20 mouse cellular contexts compared by ENCODE assay signal in the genomic region with DNA sequence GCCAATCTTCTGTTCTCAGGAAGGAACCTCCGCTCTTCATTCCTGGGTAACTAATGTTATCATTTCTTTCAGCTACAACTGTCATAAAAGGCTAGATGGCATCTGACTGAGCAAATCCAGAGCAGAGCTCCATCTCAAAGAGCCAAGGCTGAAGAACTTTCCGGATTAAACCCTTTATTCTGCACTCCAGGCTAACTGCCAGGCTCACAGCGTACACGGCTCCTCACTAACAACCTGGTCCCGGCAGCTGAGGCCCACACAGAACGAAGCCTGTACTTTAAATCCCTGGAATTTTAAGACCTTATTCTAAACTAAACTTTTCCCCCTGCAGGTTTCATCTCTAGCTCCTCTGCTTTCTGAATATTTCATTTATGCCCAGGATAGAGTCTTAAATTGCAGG.
DNase-seq lines count a peak whose midpoint lies in the region; ATAC-seq and TF ChIP-seq lines count a peak whose summit lies in the region.
"Had no signal": no experiment of that assay in that cellular context is flagged by ENCODE, and none has a peak within 500 bp of the region (broad histone marks: within the 10 kb centered on the region; RNA-seq: fewer than 3 reads in every experiment).

No protein-coding gene starts in this region.

- no peak for ATAC-seq in hindbrain, embryonic 15.5 days (ENCODE audit: low FRiP score, low read depth)
- ATAC-seq in hindbrain, embryonic 16.5 days: no peak
- no peak for ATAC-seq in stomach, embryonic 15.5 days (ENCODE audit: insufficient read depth, low FRiP score, low read depth)
- no peak for ATAC-seq in stomach, postnatal 0 days (ENCODE audit: low FRiP score, low TSS enrichment)
- 0 out of 2 replicates have a peak, but pooled peaks have one; percentile 39 for ATAC-seq in intestine, embryonic 15.5 days
- ATAC-seq: midbrain, embryonic 16.5 days had no signal

- TF ChIP-seq EP300 in stomach, postnatal 0 days (optimal IDR thresholded peaks at IDR 0.05): no peak

- DNase-seq in stomach, postnatal 0 days (ENCODE audit: low spot score): no peak
- no peak for DNase-seq in adrenal gland, postnatal 10 days
- DNase-seq in gastrocnemius, adult 18-20 months (ENCODE audit: low spot score): no peak
- DNase-seq: adrenal gland, adult 2 months; cerebellum, adult 11 months; embryo, embryonic 11 days; kidney, adult 18-20 months; kidney, postnatal 10 days; right cerebral cortex, postnatal 14 days; thymus, postnatal 36 days had no signal

- 80% methylated on average over 6 of the region's 6 CpGs for WGBS in hindbrain, embryonic 15.5 days
- WGBS in hindbrain, embryonic 16.5 days: 69% methylated on average over 6 of the region's 6 CpGs
- 58% methylated on average over 6 of the region's 6 CpGs for WGBS in stomach, embryonic 15.5 days
- 63% methylated on average over 6 of the region's 6 CpGs for WGBS in stomach, postnatal 0 days
- 36% methylated on average over 6 of the region's 6 CpGs for WGBS in intestine, embryonic 15.5 days

- H3K4me1 ChIP-seq in hindbrain, embryonic 15.5 days (replicated peaks): peaks cover 35% of the 10 kb centered on the region
- H3K4me1 ChIP-seq in hindbrain, embryonic 16.5 days (ENCODE audit: control insufficient read depth, insufficient read depth, low read depth, low read length): peaks cover 13% of the 10 kb centered on the region
- H3K4me1 ChIP-seq in stomach, embryonic 15.5 days: 0 out of 2 replicates have a peak, but pooled peaks cover 6% of the 10 kb centered on the region
- no peaks in the 10 kb centered on the region for H3K4me1 ChIP-seq in stomach, postnatal 0 days (replicated peaks; ENCODE audit: control insufficient read depth, insufficient read depth)
- H3K4me1 ChIP-seq in intestine, embryonic 15.5 days (replicated peaks): 0 out of 2 replicates have a peak, but pooled peaks cover 10% of the 10 kb centered on the region

- no peaks in the 10 kb centered on the region for H3K27me3 ChIP-seq in hindbrain, embryonic 15.5 days
- no peaks in the 10 kb centered on the region for H3K27me3 ChIP-seq in hindbrain, embryonic 16.5 days (replicated peaks; ENCODE audit: control insufficient read depth, insufficient read depth, low read length)
- H3K27me3 ChIP-seq in stomach, embryonic 15.5 days (replicated peaks): no peaks in the 10 kb centered on the region
- H3K27me3 ChIP-seq in stomach, postnatal 0 days (ENCODE audit: control insufficient read depth, insufficient read depth, low read length): no peaks in the 10 kb centered on the region
- no peaks in the 10 kb centered on the region for H3K27me3 ChIP-seq in intestine, embryonic 15.5 days (replicated peaks)
- H3K27me3 ChIP-seq: forebrain, embryonic 12.5 days; hindbrain, embryonic 13.5 days; neural tube, embryonic 15.5 days had no signal

- H3K36me3 ChIP-seq in hindbrain, embryonic 15.5 days: no peaks in the 10 kb centered on the region
- no peaks in the 10 kb centered on the region for H3K36me3 ChIP-seq in hindbrain, embryonic 16.5 days (ENCODE audit: control insufficient read depth, insufficient read depth, low read length)
- H3K36me3 ChIP-seq in stomach, embryonic 15.5 days: no peaks in the 10 kb centered on the region
- no peaks in the 10 kb centered on the region for H3K36me3 ChIP-seq in stomach, postnatal 0 days (ENCODE audit: control insufficient read depth, insufficient read depth, low read length)
- H3K36me3 ChIP-seq in intestine, embryonic 15.5 days: no peaks in the 10 kb centered on the region
- H3K36me3 ChIP-seq: forebrain, embryonic 12.5 days; hindbrain, embryonic 13.5 days; neural tube, embryonic 15.5 days had no signal

- no peak for TF ChIP-seq CTCF in stomach, postnatal 0 days (IDR thresholded peaks at IDR 0.05; ENCODE audit: low read depth)

- no peak overlapping the region for H3K9ac ChIP-seq in hindbrain, embryonic 15.5 days
- no peak overlapping the region for H3K9ac ChIP-seq in hindbrain, embryonic 16.5 days (ENCODE audit: low read depth, low read length)
- H3K9ac ChIP-seq in stomach, embryonic 15.5 days: no peak overlapping the region
- H3K9ac ChIP-seq in stomach, postnatal 0 days (ENCODE audit: low read length): no peak overlapping the region
- no peak overlapping the region for H3K9ac ChIP-seq in intestine, embryonic 15.5 days
- H3K9ac ChIP-seq: forebrain, embryonic 12.5 days; hindbrain, embryonic 13.5 days; liver, embryonic 14.5 days; neural tube, embryonic 15.5 days had no signal

- H3K4me3 ChIP-seq in hindbrain, embryonic 15.5 days: no peak overlapping the region
- H3K4me3 ChIP-seq in hindbrain, embryonic 16.5 days (ENCODE audit: low read length): no peak overlapping the region
- H3K4me3 ChIP-seq in stomach, embryonic 15.5 days (replicated peaks): no peak overlapping the region
- no peak overlapping the region for H3K4me3 ChIP-seq in stomach, postnatal 0 days (ENCODE audit: low read depth, low read length)
- no peak overlapping the region for H3K4me3 ChIP-seq in intestine, embryonic 15.5 days (replicated peaks)
- H3K4me3 ChIP-seq: forebrain, embryonic 12.5 days; hindbrain, embryonic 13.5 days; neural tube, embryonic 15.5 days had no signal

- no peaks in the 10 kb centered on the region for H3K9me3 ChIP-seq in hindbrain, embryonic 15.5 days
- H3K9me3 ChIP-seq in hindbrain, embryonic 16.5 days (ENCODE audit: control insufficient read depth, low read length): no peaks in the 10 kb centered on the region
- H3K9me3 ChIP-seq in stomach, embryonic 15.5 days: no peaks in the 10 kb centered on the region
- H3K9me3 ChIP-seq in stomach, postnatal 0 days (ENCODE audit: control insufficient read depth, low read length): no peaks in the 10 kb centered on the region
- no peaks in the 10 kb centered on the region for H3K9me3 ChIP-seq in intestine, embryonic 15.5 days
- H3K9me3 ChIP-seq: forebrain, embryonic 12.5 days; hindbrain, embryonic 13.5 days; neural tube, embryonic 15.5 days had no signal

- H3K27ac ChIP-seq in hindbrain, embryonic 15.5 days (replicated peaks): 0 out of 2 replicates have a peak overlapping the region, but pooled peaks have one; percentile 32
- H3K27ac ChIP-seq in hindbrain, embryonic 16.5 days (ENCODE audit: low read depth, low read length): no peak overlapping the region
- peak overlapping the region; percentile 41; the same call in 1 of the 2 replicates for H3K27ac ChIP-seq in stomach, embryonic 15.5 days
- no peak overlapping the region; the same call in 1 of the 2 replicates for H3K27ac ChIP-seq in stomach, postnatal 0 days (replicated peaks)
- H3K27ac ChIP-seq in intestine, embryonic 15.5 days: peak overlapping the region; percentile 18; the same call in 1 of the 2 replicates
- H3K27ac ChIP-seq: forebrain, embryonic 12.5 days; macrophage had no signal

- H3K4me2 ChIP-seq in hindbrain, embryonic 15.5 days: no peak overlapping the region
- H3K4me2 ChIP-seq in hindbrain, embryonic 16.5 days (ENCODE audit: low read length): no peak overlapping the region
- no peak overlapping the region for H3K4me2 ChIP-seq in stomach, embryonic 15.5 days
- H3K4me2 ChIP-seq in stomach, postnatal 0 days (replicated peaks; ENCODE audit: low read depth): no peak overlapping the region
- no peak overlapping the region for H3K4me2 ChIP-seq in intestine, embryonic 15.5 days (replicated peaks)
- H3K4me2 ChIP-seq: forebrain, embryonic 12.5 days; hindbrain, embryonic 13.5 days; neural tube, embryonic 15.5 days had no signal

Comparison
In these comparisons a context has a peak if more than half of its experiments do, and no peak if none do; other contexts are left out.
1. H3K27ac ChIP-seq: peak in hindbrain, embryonic 15.5 days (single experiment), stomach, embryonic 15.5 days (single experiment) and intestine, embryonic 15.5 days (single experiment); none in hindbrain, embryonic 16.5 days (single experiment) and stomach, postnatal 0 days (single experiment).